Mouse (Mus musculus) heart, adult 8-10 months (tissue): ENCODE data around the gene Mcu. TPM values are rescaled to one million over a fixed set of nuclear protein-coding genes. Genes with fewer than 3 reads are reported as not detected.

Experiments used
- DNase-seq: peaks from one replicate; pipeline ENCODE4 v3.0.0; 2022; ENCODE audit warnings: low spot score
- total RNA-seq, 4 experiments: library from RNA; stranded (reverse); gene quantifications; 2 replicates each; pipeline ENCODE4 v1.2.4; 2022

The Mcu gene
- total RNA-seq: 10 to 100 TPM; 19.4 to 25.7 (median 23.9) TPM

DNA sequence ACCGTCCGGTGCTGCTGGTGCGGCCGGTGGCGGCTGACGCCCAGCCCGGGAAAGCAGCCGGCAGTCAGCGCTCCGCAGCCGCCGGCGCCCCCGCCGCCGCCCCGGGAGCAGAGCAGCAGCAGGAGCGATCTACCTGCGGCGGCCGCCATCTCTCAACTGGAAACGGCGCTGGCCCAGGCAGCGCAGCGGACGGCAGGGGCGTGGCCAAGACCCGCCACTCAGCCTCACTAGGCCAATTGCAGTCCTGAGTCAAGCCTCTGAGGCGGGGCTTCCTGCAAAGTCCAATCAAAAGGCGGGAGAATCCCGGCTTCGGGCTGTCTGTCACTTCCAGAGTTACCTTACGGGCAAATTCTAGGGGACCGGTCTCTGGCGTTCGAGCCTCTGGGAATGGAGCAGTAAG, at the start of gene Mcu:
Gene Mcu, minus strand, starts transcription at position 171 of the 400 bp plus-strand sequence.
- DNase-seq: peak; percentile 97

DNA sequence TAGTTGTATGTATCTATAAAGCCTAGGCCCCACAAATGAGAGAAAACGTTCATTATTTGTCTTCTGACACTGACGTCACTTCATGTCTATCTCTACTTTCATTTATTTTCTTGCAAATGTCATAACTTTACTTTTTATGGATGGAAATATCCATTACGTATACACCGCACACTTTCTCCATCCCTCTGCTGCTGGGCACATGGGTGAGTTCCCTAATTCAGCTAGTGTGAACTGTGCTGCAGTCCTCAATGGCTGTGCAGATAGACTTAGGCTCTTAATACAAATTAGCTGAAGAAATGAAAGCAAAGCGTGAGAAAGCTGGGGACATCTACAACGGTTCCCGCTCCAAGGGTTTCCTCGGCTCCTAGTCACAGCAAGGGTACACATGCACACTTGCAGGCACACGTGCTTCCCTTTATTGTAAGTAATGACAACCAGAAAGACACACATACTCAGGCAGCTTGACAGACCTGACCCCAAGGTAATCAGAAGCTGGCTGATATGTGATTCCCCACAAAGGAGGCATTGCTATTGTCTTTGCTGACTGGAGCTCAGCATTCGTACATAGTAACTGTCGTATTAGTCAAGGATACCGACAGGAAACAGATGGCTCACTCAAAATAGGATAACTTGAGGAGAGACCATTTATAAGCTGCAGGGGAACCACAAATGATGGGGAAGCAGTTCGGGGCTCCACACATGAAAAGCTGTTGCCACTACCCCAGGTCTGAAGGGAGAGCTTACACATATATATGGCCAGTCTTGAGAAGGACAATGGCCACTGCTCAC, 49.2 kb upstream of the Mcu start:
- no peak for DNase-seq

DNA sequence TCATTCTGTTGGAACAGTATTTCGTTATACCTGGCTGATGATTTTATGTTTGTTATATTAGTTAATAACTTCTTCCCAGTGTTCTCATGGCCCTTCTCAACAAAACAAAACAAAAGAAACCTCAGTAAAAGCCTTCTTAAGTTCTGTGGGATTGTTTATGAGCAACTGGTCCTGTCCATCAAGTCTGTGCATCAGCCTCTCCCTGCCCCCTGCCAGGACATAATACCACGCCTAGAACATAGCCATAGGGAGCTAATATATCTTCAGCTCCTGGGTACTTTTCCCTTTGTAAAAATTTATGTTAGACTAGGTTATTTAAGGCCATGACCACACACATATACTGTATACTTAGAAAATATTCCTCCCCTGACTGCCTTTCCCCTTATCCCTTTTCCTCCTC, 48.3 kb upstream of the Mcu start:
- DNase-seq: no peak

DNA sequence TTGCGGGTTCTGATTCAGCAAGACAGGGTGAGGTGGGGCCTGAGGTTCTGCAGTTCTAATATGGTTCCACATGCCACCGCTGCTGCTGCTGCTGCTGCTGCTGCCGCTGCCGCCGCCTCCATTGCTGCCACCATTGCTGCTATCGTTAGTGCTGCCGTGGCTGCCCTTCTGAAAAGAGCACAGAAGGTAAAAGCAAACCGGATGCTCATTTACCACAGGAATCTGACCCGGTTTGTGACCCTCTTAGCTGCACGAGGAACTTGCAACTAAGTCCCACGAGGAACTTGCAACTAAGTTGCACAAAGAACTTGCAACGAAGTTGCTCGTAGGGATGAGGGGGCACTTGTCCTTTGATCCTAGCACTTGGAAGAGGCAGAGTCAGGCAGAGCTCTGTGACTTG, 40.3 kb upstream of the Mcu start:
- no peak for DNase-seq

DNA sequence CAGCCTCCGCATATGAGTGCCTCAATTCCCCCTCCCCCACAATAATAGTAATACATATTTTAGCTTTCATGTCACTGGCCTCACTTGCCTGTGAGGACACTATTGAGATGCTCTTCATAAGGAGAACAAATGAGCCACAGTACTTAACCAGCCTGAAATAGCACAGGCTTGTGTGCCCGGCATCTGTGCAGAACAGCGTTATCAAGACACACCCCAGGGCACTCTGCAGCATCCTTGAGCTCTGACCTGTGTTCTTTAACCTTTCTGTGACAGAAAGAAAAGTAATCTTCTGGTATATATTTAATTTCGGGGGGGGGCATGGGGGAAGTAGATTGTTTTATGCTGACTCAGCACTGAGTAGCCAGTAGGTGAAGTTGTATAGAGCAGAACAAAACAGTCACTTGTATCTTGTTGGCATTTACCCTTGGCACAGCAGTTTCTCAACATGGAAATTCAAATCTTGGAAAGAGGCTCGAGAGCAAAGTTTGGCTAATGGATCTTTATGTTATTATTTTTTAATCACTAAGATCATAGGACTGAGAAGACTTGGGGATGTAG, 30.4 kb upstream of the Mcu start:
- DNase-seq: no peak

DNA sequence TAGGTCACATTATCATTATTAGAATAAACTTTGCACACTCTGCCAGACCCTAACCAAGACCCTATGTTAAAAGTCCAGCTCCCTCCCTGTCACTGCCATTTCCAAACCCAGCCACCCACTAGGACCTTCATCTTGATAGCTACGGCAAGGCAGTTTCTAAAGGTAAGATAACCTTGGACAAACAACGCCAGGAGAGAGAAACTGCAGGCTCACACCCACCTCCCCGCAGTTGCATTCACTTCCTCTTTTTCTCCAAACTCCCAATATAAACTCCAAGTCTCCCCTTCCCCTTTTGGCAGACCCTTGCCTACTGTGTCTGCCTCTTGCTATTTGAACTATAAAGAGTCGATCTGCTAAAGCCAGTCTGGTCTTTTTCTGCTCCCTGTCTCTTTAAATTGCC, 28.7 kb upstream of the Mcu start:
- DNase-seq: no peak

DNA sequence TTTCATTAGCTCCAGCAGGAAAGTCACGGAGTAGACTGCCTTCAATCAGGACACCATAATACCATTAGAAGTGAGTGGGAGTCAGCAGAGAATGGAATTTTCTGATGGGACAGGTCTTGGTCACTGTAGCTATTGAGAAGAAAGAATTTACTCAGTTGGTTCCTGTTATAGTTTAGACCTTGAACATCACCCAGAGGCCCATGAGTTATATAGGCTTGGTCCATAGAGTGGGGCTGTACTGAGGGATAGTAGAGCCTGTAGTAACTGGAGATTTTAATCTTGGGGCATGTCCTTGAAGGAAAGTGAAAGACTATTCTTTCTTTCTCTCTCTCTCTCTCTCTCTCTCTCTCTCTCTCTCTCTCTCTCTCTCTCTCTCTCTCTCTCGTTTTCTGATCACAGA, 28.2 kb upstream of the Mcu start:
- no peak for DNase-seq

DNA sequence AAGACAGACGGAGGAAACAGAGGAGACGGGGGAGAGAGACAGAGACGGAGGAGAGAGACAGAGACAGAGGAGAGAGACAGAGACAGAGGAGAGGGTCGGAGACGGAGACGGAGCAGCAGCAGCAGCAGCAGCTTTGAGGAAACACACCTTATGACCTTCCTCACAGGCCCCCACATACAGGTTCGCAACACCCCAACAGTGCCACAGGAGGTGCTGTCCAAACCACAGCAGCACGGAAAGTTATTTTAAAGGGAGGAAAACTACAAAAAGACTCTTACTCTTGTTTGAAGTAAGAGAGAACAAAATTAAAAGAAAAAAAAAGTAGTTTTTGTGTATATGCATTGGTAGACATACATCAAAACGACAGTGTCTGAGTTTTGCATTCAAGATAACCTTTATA, 27.2 kb upstream of the Mcu start:
- no peak for DNase-seq

DNA sequence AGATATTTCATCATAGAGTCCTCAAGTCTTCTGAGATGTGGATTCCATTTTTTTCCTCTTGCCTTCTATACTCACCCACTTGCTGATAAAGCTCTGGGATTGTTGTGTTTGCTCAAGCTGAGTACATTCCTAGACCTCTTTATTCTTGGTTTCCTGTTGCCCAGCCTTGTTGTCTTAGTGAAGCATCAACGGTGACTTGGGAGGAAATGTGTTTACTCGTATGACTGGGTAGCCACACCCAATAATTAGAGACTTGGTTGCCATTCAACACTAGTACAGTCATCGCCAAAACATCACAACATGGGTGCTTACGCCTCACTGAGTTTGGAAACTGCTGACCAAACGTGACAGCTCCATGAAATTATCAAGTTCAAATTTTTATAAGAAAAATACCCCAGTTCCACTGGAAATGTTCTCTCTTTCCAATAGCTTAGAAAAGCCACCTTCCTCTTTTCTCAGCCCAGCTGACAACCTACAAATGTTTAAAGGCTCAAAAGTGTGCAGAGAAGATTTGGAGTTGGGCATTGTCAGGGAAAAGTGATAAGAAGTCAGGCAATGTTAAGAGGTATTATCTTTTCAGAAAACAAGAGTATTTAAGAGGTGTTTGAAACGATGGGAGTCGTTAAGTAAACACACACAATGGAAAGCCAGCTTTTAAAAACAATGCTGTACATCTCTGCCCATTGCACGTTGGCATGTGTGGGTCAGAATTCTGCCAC, 26.3 kb upstream of the Mcu start:
- no peak for DNase-seq

DNA sequence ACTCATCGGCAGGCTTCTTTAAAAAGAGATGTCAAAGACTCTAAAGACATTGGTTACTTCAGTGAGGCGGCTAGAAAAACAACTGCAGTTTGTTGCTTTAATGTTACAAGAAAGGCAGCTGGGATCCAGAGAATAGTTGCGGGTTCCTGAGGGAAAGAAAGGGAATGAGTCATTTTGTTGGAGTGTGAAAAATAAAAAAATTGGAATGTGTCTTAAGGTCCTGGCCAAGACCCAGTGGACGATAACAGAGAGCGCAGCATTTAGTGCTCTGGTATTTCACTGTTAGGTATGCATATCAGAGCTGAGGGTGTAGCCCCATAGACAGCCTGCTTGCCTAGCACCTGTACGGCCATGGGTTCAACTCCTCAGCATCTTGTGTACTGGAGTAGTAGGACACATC, 22.1 kb upstream of the Mcu start:
- DNase-seq: peak; percentile 41

DNA sequence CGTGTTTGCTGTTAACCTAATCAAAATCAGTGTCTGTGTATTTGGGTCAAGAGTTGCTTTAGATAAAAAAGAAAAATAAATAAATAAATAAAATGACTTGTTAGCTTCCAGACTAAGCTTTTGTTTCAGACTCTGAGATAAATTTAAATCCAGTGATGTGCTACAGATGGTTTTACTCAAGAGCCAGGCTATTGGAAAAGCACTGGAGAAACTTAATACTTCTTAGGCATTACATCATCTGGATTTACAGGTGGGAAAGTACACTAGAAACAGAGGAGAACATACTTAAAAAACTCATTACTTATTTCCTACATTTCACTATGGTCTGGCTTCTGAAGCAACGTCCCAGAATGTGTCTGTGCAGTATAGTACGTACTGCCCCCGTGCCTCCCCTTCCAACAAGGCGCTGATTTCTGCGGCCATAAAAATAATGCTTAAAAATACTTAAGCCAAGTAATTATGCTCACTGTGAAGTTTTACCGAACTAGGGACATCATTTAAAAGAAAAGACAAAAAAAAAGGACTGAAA, 21.2 kb upstream of the Mcu start:
- DNase-seq: peak; percentile 11

DNA sequence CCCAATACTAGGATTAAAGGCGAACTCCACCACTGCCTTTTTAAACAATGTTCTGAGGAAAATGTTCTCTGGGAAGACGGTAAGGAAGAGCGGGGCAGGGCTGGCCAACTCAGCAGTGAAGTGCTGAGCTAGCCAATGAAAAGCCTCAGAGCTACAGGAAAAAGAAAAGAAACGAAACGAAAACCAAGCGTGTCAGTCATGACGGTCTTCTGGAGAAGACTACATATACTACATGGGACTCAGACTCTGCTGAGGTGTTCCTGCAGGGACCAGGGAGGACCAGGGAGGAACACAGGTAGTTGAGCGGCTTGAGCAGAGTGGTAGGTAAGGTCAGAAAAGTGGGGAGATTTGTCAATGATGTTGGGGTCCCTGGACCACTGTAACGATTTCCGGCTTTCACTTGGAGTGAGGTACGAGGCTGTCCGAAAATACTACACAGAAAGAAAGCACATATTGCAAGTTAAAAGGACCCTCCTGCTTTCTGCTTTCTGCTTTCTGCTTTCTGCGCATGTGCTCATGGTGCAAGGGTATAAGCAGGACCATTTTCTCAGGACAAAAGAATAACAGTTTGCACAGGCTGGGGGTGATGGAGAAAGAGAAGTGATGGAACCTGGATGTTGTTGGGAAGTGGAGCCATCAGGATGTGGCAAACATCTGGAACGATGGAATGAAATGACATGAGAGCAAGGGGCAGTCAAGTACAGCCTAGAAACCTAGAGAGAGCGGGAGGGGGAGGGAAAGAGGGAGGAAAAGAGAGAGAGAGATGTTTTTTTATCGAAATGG, 20.4 kb upstream of the Mcu start:
- peak; percentile 19 for DNase-seq

DNA sequence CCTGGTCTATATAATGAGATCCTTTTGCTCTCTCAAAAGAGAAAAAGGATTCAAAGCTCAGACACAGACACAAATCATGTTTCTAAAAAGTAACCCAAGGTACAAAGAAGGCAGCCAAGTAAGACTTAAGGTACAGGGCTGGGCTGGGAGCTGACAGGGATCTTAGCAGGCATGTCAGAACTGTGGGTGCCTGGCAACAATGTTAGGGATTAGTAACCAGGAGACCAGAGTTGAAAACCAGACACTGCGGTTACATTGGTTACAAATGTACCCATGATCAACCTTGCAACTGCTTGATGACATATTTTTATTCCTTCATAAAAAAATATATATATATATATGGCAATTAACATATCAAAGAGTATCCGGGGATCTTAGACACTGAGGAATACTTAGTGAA, 19.6 kb upstream of the Mcu start:
- no peak for DNase-seq

DNA sequence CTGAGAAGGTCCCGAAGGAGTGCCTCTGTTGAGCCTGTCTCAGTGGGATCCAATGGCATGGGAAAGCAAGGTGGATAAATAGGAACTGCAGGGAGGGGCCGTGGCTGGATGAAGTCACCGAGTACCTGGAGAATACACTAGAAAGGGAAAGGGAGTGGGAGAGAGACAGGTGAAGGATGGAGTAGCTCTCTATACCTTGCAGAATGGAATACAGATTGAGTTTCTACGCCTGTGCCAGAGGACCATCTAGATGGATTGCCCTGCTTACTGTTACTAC, 13.0 kb upstream of the Mcu start:
- DNase-seq: no peak

DNA sequence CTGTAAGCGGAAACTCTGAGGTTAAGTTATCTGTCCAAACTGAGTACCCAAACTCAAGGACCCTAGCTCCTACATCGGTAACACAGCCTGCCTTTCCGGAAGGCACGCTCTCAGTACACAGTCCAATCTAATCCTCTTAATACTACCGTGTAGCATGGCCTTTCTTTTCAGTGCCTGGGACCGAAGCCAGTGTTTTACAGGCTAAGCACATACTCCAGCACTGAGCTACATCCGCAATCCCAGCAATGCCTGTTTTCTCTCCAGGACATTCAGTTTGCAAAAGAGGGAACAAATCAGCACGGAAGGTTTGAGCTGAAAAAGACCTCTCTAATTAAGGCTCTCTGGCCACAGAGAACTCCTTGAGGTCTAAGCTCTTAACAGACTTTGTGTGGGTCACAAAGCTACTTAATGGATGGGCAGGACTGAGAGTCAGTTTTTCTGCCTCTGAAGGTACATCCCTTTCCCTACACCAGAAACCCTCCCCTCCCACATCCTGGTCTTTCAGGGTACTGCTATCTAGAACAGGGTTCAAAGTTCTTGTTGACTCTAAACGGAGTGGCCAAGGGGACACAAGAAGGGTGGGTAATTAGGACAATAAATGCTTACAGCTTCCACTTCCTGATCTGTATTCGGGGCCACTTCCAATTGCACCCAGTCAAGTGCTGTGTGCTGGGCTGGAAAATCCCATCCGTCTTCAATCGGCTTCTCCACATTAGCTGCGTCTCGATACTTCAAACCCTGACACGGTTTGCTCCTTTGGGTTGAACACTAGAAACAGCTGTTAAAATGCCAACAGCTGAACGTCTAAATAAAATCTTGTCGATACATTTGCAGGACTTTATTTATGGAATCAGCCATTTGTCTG, 12.4 kb upstream of the Mcu start:
- no peak for DNase-seq

DNA sequence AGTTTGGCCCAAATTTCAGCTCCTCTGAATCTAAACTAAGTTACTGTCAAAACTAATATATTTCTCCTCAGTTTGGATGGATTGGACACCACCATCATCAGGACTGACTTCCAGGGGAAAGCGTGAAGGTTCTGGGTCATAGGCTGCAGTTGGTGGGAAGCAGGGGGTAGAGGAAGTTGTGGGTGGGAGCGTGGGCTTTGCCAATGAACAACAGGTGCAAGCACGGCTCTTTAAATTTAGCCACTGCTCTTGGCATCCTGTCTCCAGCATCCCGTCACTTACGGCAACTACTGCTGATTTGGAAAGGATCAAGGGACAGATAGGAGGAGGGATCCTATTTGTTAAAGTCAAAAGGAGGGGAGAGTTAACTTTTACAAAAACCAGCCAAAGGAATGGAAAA, 7.0 kb upstream of the Mcu start:
- DNase-seq: no peak

DNA sequence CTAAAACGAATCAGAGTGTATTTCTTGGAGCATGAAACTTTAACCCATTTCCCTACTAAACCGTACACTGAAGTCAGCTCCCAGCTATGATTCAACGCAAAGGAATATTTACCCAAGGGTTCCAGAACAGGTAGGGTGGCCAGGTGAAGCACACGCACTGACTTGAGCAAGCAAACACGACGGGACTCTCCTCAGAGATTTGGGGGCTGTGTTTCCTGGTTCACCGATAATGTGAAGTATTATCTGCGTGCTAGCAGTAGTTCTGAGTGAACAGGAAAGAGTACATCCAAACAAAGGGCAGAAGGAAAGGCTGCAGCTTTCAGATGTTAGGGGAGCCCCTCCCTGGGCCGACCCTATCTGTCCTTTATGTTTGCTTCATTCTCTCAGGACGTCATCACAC, 4.9 kb upstream of the Mcu start:
- DNase-seq: no peak

DNA sequence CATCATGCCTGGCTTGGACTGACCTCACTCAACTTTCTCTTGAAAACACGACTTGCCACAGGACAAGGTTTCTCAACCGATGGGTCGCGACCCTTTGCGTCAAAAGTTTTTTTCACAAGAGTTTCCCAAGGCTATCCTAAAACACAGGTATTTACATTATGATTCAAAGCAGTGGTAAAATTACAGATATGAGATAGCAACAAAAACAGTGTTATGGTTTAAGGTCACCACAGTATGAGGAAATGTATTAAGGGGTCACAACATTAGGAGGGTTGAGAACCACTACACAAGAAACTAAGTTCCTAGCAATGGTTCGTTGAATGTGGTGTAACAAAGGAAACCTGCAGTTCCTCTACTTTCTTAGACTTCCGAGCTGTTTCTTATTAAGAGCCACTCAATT, 1.3 kb upstream of the Mcu start:
- no peak for DNase-seq

DNA sequence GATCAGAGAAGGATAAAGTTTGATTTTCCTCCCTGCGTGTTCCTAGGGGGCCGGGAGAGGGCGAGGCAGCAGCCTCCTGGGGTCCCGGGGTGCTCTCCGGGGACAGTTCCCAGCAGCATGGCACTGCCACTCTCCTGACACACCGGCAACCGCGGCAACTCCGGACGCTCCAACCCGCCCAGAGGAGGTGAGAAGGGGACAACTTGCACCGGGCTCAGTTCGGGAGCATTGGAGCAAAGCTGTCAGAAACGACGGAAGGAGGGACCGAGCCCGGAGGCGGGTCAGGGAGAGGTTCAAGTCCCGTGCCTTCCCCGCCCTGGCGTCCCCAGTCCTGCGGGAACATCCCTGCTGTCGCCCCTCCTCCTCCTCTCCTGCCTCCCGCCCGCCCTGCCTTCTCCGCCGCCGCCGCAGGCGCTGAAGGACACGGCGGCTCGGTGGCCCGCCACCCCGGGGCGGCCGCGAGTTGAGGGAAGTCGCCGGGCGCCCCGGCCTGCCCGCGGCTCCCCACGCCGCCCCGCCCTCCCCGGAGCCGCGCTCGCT, 441 bp downstream of the Mcu start, which contains the start of gene Gm10322:
Gene Gm10322, plus strand, starts transcription at position 83 of the 540 bp plus-strand sequence.
- DNase-seq: peak; percentile 60

DNA sequence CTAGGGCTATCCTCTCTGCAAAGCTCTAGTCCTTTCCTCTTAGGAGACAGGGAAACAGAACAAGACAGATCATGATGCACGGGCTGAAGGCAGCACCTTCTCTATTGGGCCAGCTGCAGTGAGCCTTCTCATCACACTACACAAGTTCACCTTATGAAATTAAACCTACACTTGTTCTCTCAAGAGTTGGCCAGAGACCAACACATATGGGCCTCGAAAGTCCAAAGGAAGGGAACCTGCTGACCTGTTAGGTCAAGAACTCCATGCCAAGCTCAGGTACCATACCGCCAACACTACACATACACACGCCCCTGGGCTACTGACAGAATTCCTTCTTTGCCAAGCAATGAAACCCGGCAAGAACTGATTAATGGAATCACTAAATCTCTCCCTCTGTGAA, 1.1 kb downstream of the Mcu start:
- DNase-seq: no peak

DNA sequence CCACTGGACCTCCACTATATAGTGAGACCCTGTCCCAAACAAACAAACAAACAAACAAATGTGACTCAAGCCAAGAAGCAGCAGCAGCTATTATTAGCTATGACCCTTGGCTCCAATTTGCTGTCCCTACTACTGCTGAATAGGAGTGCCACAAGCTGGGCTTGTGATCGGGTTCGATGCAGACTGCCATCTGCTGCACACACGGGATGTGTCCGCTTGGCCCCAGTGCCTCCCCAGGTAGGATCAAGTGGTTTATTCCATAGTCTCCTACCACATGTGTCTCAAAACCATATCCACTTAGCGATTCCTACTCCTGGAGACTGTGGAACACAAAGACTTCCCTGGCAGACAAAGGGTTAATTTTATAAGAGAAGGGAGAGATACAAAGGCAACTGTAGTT, 2.4 kb downstream of the Mcu start:
- no peak for DNase-seq
